Mouse (Mus musculus): ENCODE measurements around the gene Gm13084.
"Not testable (repeated sequence)": the region's sequence is repeated elsewhere in the genome, so short reads cannot be mapped to it uniquely, and the experiment has no call there.

The Gm13084 gene

GRCm38 (mm10) chr4:143815993-143816392 is at the start of gene Gm13084:
Gene Gm13084, minus strand, starts transcription at chr4:143816093.
- DNase-seq, result no peak

GRCm38 (mm10) chr4:143846197-143846596 is 30.3 kb upstream of the Gm13084 start, which contains the start of gene Gm13103:
Gene Gm13103, plus strand, starts transcription at chr4:143846497.
- not testable (repeated sequence) for DNase-seq

- DNase-seq, result not testable (repeated sequence)
Observed at GRCm38 (mm10) chr4:143789052-143789451, 26.8 kb downstream of the Gm13084 start, which contains the start of gene Gm13023. Gene Gm13023, plus strand, starts transcription at chr4:143789352.

Measured in spleen, adult 18-20 months (tissue).